Mouse (Mus musculus): ENCODE results near the gene Pik3r6. TPM values are rescaled to one million over a fixed set of nuclear protein-coding genes. Genes with fewer than 3 reads are reported as not detected.

The Pik3r6 gene
- polyA plus RNA-seq, 1 experiment: 4.0 TPM

DNA sequence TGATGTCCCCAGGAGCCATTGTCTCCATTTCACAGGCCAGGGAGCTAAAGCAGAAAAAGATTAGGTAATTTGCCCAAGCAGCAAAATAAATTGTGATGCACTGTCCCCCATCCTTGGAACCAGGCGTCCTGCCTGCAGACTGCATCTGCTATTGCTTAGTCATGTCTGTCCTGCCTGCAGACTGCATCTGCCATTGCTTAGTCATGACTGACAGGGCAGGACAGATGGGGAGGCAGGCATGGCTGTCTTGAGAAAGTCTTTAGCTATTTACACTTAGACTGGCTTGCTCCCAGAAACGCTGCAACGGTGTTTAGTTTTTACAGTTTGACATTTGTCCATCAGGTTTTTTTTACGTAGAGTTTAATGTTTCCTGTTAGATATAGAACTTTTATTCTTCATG, 33.6 kb downstream of the Pik3r6 start:
- WGBS: 61% methylated on average over 4 of the region's 4 CpGs
- Histone ChIP-seq H3K36me3 (ENCODE audit: control insufficient read depth, insufficient read depth, low read length) (no peaks in the 10 kb centered on the region), H3K4me3 (ENCODE audit: extremely low read depth, insufficient read depth, insufficient read length) (no peak overlapping the region), H3K27ac (ENCODE audit: insufficient read depth, low read length) (no peak overlapping the region), H3K27me3 (ENCODE audit: control insufficient read depth, insufficient read depth, low read length) (no peaks in the 10 kb centered on the region), H3K4me1 (ENCODE audit: control insufficient read depth, insufficient read depth, insufficient read length) (no peaks in the 10 kb centered on the region)
- TF ChIP-seq CTCF (IDR thresholded peaks at IDR 0.05; ENCODE audit: extremely low read depth, insufficient read depth, insufficient read length, insufficient replicate concordance): no peak
- no peak for TF ChIP-seq POLR2A (IDR thresholded peaks at IDR 0.05; ENCODE audit: low read depth, low read length)
- no peak for DNase-seq (ENCODE audit: low read depth in 1 of 2, low spot score in 2 of 2)

DNA sequence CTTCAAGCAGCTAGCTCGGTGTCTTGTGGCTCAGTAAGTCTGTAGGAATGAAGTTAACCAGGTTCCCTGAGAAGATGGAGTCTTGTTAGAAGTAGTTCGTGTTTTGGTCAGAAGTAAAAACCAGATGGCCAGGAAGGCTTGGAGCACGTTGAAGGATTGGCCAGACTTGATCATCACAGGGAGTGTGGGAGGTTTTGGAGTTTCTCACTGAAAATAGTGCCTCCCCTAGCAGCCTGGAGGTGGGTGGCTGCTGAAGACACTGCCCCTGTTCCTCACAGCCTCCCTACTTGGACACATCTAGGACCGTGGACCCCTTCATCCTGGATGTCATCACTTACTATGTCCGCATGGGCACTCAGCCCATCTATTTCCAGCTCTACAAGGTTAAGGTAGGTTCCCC, 36.8 kb downstream of the Pik3r6 start:
- 89% methylated on average over 5 of the region's 5 CpGs for WGBS
- no peak for DNase-seq (ENCODE audit: low read depth in 1 of 2, low spot score in 2 of 2)
- Histone ChIP-seq H3K4me3 (ENCODE audit: extremely low read depth, insufficient read depth, insufficient read length) (no peak overlapping the region), H3K27me3 (ENCODE audit: control insufficient read depth, insufficient read depth, low read length) (no peaks in the 10 kb centered on the region), H3K4me1 (ENCODE audit: control insufficient read depth, insufficient read depth, insufficient read length) (no peaks in the 10 kb centered on the region), H3K27ac (ENCODE audit: insufficient read depth, low read length) (no peak overlapping the region), H3K36me3 (ENCODE audit: control insufficient read depth, insufficient read depth, low read length) (no peaks in the 10 kb centered on the region)
- no peak for TF ChIP-seq CTCF (IDR thresholded peaks at IDR 0.05; ENCODE audit: extremely low read depth, insufficient read depth, insufficient read length, insufficient replicate concordance)
- TF ChIP-seq POLR2A (IDR thresholded peaks at IDR 0.05; ENCODE audit: low read depth, low read length): no peak

DNA sequence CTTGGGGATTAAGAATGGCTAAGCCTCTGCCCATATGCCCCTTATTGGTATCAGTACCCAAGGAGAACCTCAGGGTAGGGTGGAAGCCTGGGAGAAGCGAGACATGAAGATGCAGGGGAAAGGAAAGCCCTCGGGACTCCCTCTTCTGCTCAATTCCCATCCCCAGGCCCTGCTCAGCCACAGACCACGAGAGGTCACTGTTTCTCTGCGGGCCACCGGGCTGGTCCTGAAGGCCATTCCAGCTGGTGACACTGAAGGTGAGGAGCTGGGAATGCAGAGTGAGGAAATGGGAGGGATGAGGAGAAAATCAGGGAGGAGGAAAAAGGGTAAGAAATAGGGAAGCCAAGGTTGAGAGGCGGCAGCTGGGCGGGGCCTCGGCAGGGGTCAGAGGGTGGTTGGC, 41.7 kb downstream of the Pik3r6 start:
- no peak overlapping the region for H3K4me3 ChIP-seq (ENCODE audit: extremely low read depth, insufficient read depth, insufficient read length)
- H3K27ac ChIP-seq (ENCODE audit: insufficient read depth, low read length): no peak overlapping the region
- no peak for DNase-seq (ENCODE audit: low read depth in 1 of 2, low spot score in 2 of 2)
- 63% methylated on average over 8 of the region's 8 CpGs for WGBS
- no peak for TF ChIP-seq CTCF (IDR thresholded peaks at IDR 0.05; ENCODE audit: extremely low read depth, insufficient read depth, insufficient read length, insufficient replicate concordance)
- TF ChIP-seq POLR2A (IDR thresholded peaks at IDR 0.05; ENCODE audit: low read depth, low read length): no peak
- H3K36me3 ChIP-seq (ENCODE audit: control insufficient read depth, insufficient read depth, low read length): no peaks in the 10 kb centered on the region
- H3K4me1 ChIP-seq (ENCODE audit: control insufficient read depth, insufficient read depth, insufficient read length): peaks cover 3% of the 10 kb centered on the region; the same call in 1 of the 2 replicates
- H3K27me3 ChIP-seq (ENCODE audit: control insufficient read depth, insufficient read depth, low read length): no peaks in the 10 kb centered on the region

DNA sequence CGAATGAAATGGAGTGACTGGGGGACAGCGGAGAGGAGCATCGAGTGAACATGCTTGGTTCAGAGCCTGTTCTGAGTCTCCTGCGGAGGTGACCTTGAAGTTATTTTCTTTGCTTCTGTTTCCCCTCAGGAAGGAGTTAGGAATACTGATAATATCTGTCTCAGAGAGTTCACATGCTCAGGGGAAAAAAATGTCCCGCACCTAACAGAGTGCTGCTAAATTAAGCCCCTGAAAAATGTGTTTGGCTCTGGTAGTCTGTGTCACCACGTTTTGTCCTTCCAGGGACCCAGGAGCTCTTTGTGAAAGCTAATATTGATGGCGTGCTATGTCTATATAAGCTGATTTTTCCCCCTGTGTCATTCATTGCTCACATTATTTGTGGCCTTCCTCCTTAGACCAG, 42.4 kb downstream of the Pik3r6 start:
- WGBS: 73% methylated on average over 7 of the region's 7 CpGs
- H3K27ac ChIP-seq (ENCODE audit: insufficient read depth, low read length): no peak overlapping the region
- H3K4me1 ChIP-seq (ENCODE audit: control insufficient read depth, insufficient read depth, insufficient read length): peaks cover 3% of the 10 kb centered on the region; the same call in 1 of the 2 replicates
- no peaks in the 10 kb centered on the region for H3K27me3 ChIP-seq (ENCODE audit: control insufficient read depth, insufficient read depth, low read length)
- DNase-seq (ENCODE audit: low read depth in 1 of 2, low spot score in 2 of 2): no peak
- H3K4me3 ChIP-seq (ENCODE audit: extremely low read depth, insufficient read depth, insufficient read length): no peak overlapping the region
- TF ChIP-seq POLR2A (IDR thresholded peaks at IDR 0.05; ENCODE audit: low read depth, low read length): no peak
- no peak for TF ChIP-seq CTCF (IDR thresholded peaks at IDR 0.05; ENCODE audit: extremely low read depth, insufficient read depth, insufficient read length, insufficient replicate concordance)
- no peaks in the 10 kb centered on the region for H3K36me3 ChIP-seq (ENCODE audit: control insufficient read depth, insufficient read depth, low read length)

DNA sequence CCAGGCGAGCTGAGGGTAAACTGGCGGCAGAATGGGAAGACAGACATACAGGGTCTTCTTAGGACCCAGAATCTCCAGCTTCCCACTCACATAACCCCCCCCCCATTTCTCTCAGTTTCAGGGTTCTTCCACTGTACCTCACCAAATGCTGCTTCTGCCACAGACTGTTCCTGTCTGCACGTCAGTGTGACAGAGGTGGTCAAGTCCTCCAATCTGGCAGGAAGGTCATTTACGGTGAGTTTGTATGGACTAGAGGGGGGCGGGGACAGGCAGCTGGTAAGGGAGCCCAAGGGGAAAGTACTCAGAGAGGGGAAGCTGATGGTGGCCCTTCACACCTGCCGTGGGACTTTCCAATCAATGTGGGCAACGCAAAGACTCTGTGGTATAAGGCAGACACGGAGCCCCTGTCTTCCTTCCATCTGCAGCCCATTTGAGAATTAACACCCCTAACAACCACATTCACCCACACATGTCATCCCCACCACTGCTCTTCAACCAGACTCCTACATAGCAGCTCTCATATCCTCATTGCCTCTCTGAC, 42.9 kb downstream of the Pik3r6 start:
- WGBS: 50% methylated on average over 8 of the region's 8 CpGs
- no peak overlapping the region for H3K4me3 ChIP-seq (ENCODE audit: extremely low read depth, insufficient read depth, insufficient read length)
- H3K36me3 ChIP-seq (ENCODE audit: control insufficient read depth, insufficient read depth, low read length): no peaks in the 10 kb centered on the region
- TF ChIP-seq CTCF (IDR thresholded peaks at IDR 0.05; ENCODE audit: extremely low read depth, insufficient read depth, insufficient read length, insufficient replicate concordance) (no peak), POLR2A (IDR thresholded peaks at IDR 0.05; ENCODE audit: low read depth, low read length) (no peak)
- DNase-seq (ENCODE audit: low read depth in 1 of 2, low spot score in 2 of 2): no peak
- no peak overlapping the region for H3K27ac ChIP-seq (ENCODE audit: insufficient read depth, low read length)
- H3K27me3 ChIP-seq (ENCODE audit: control insufficient read depth, insufficient read depth, low read length): no peaks in the 10 kb centered on the region
- H3K4me1 ChIP-seq (ENCODE audit: control insufficient read depth, insufficient read depth, insufficient read length): peaks cover 3% of the 10 kb centered on the region; the same call in 1 of the 2 replicates

DNA sequence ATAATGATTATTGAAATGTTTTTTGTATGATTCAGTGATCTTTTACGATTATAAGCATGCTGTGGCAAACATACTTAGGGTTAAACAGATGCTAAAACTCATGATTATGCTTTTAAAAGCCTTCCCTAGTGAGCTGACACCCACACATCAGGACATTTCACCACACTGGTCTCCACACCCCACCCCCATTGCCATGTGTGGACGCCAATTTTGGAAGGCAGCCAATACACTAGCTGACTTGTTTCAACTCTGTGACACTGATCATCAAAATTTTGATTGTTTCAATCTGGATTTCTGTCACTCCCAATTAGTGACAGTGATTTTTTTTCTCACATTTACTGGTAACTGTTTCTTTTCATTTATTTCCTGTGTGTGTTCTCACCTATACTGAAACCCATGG, 44.7 kb downstream of the Pik3r6 start:
- Histone ChIP-seq H3K36me3 (ENCODE audit: control insufficient read depth, insufficient read depth, low read length) (no peaks in the 10 kb centered on the region), H3K27me3 (ENCODE audit: control insufficient read depth, insufficient read depth, low read length) (no peaks in the 10 kb centered on the region), H3K4me3 (ENCODE audit: extremely low read depth, insufficient read depth, insufficient read length) (no peak overlapping the region), H3K4me1 (ENCODE audit: control insufficient read depth, insufficient read depth, insufficient read length) (peaks cover 3% of the 10 kb centered on the region; the same call in 1 of the 2 replicates), H3K27ac (ENCODE audit: insufficient read depth, low read length) (no peak overlapping the region)
- no peak for DNase-seq (ENCODE audit: low read depth in 1 of 2, low spot score in 2 of 2)
- TF ChIP-seq POLR2A (IDR thresholded peaks at IDR 0.05; ENCODE audit: low read depth, low read length): no peak
- no peak for TF ChIP-seq CTCF (IDR thresholded peaks at IDR 0.05; ENCODE audit: extremely low read depth, insufficient read depth, insufficient read length, insufficient replicate concordance)
- WGBS: 73% methylated on average over 2 of the region's 2 CpGs

DNA sequence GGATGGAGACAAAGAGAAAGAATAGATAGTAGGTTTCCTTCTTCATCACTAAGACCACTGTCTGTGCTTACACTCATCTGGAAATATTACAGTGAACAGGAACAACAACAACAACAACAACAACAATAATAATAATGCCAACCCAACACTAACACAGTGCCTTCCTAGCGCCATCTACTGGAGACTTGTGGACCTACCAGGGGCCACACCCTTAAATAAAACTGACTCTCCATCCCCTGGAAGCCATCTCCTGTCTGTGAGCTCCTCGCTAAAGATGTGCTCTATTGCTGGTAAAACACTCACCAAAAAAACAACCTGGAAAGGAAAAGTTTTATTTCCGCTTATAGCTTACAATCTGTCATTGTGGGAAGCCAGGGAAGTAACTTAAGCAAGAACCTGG, 46.8 kb downstream of the Pik3r6 start:
- H3K36me3 ChIP-seq (ENCODE audit: control insufficient read depth, insufficient read depth, low read length): no peaks in the 10 kb centered on the region
- peak in 1 of 2 experiments; percentile 19 for DNase-seq (ENCODE audit: low read depth in 1 of 2, low spot score in 2 of 2)
- TF ChIP-seq POLR2A (IDR thresholded peaks at IDR 0.05; ENCODE audit: low read depth, low read length) (no peak), CTCF (IDR thresholded peaks at IDR 0.05; ENCODE audit: extremely low read depth, insufficient read depth, insufficient read length, insufficient replicate concordance) (peak; percentile 38; the same call in 1 of the 2 replicates)
- H3K27me3 ChIP-seq (ENCODE audit: control insufficient read depth, insufficient read depth, low read length): no peaks in the 10 kb centered on the region
- H3K4me1 ChIP-seq (ENCODE audit: control insufficient read depth, insufficient read depth, insufficient read length): peaks cover 3% of the 10 kb centered on the region; the same call in 1 of the 2 replicates
- no peak overlapping the region for H3K27ac ChIP-seq (ENCODE audit: insufficient read depth, low read length)
- 61% methylated on average over 3 of the region's 3 CpGs for WGBS
- no peak overlapping the region for H3K4me3 ChIP-seq (ENCODE audit: extremely low read depth, insufficient read depth, insufficient read length)
